Mouse (Mus musculus) hindbrain, embryonic 14.5 days (tissue): ENCODE data around the gene Ctdsp1. TPM values are rescaled to one million over a fixed set of nuclear protein-coding genes. Genes with fewer than 3 reads are reported as not detected.

Source experiments
- ATAC-seq: fragments of 200-750 bp; cut with Nextera tagmentation; 2 replicates; pipeline ENCODE4 v1.8.0; 2017; ENCODE audit warnings: moderate number of reproducible peaks, mild to moderate bottlenecking, moderate TSS enrichment, moderate library complexity; ENCODE audit not compliant: low FRiP score
- DNase-seq: peaks from one replicate; pipeline ENCODE4 v3.0.0-alpha.2; 2015; ENCODE audit warnings: low spot score
- H3K27ac ChIP-seq: fragments of 300-500 bp; sonication (generic); 2 replicates; pipeline ENCODE4 v1.5.1; 2014; ENCODE audit warnings: mild to moderate bottlenecking, moderate library complexity
- H3K27me3 ChIP-seq: fragments of 300-500 bp; sonication (generic); 2 replicates; pipeline ENCODE4 v1.6.1; 2014; ENCODE audit warnings: mild to moderate bottlenecking, low read length, mixed read lengths; ENCODE audit not compliant: control insufficient read depth, insufficient read depth
- H3K36me3 ChIP-seq: fragments of 300-500 bp; sonication (generic); replicated peaks from 2 replicates; pipeline ENCODE4 v1.6.1; 2014; ENCODE audit not compliant: control insufficient read depth, insufficient read depth
- H3K4me1 ChIP-seq: fragments of 300-500 bp; sonication (generic); replicated peaks from 2 replicates; pipeline ENCODE4 v1.6.1; 2014; ENCODE audit warnings: antibody characterized with exemption, low read length, mixed read lengths; ENCODE audit not compliant: control insufficient read depth, insufficient read depth
- H3K4me2 ChIP-seq: fragments of 300-500 bp; sonication (generic); replicated peaks from 2 replicates; pipeline ENCODE4 v1.6.1; 2014; ENCODE audit warnings: mild to moderate bottlenecking, moderate library complexity
- H3K4me3 ChIP-seq: fragments of 300-500 bp; sonication (generic); replicated peaks from 2 replicates; pipeline ENCODE4 v1.5.1; 2014; ENCODE audit warnings: mild to moderate bottlenecking, low read length
- H3K9ac ChIP-seq: fragments of 300-500 bp; sonication (generic); 2 replicates; pipeline ENCODE4 v1.6.1; 2014
- H3K9me3 ChIP-seq: fragments of 300-500 bp; sonication (generic); 2 replicates; pipeline ENCODE4 v1.6.1; 2016; ENCODE audit warnings: low read length; ENCODE audit not compliant: control insufficient read depth
- WGBS: fragments of 180-500 bp; shearing (Covaris S2); extraction: QIAGEN DNeasy Blood & Tissue Kit; methylation state at CpG from one replicate; pipeline ENCODE4 v1.1.7; 2014; 5-methylcytosine and 5-hydroxymethylcytosine counted together
- microRNA counts: library from miRNA; unstranded; fragments of <30 nt; microRNA quantifications from one replicate; lab custom pipeline; 2016
- microRNA-seq: library from miRNA; unstranded; fragments of <30 nt; microRNA quantifications from one replicate; pipeline ENCODE4, GENCODE M21; 2016
- polyA plus RNA-seq: library from polyadenylated mRNA; unstranded; fragments of >200 nt; fragmentation: Nextera tagmentation; extraction: Ambion mirVana; gene quantifications from 2 replicates; pipeline ENCODE4 v1.2.1, GENCODE M21; 2014

The Ctdsp1 gene
- polyA plus RNA-seq, 1 experiment from 2014 or later, result 20.8 TPM

DNA sequence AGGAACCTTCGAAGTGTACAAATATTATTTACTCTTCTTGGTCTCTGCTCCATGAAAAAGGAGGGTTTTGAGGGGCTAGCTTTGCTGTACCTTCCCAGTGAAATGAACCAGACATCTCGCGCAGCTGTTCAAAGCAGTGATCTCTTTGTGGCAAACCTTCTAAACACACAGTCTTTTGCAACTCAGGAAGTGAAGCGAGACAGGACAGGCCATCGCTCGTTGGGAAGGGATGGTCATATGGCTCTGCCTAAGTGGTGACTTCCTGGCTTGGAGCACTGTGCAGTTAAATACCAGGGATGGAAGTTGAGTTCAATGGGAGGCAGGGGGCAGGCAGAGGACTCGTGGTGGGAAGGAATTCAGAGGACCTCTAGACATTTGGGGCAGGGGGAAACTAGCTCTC, 34.5 kb downstream of the Ctdsp1 start:
- 79% methylated on average over 7 of the region's 7 CpGs for WGBS
- Histone ChIP-seq H3K9me3 (no peaks in the 10 kb centered on the region), H3K27ac (no peak overlapping the region), H3K4me1 (no peaks in the 10 kb centered on the region), H3K27me3 (no peaks in the 10 kb centered on the region), H3K36me3 (no peaks in the 10 kb centered on the region), H3K9ac (no peak overlapping the region), H3K4me3 (no peak overlapping the region), H3K4me2 (no peak overlapping the region)
- no peak for DNase-seq
- ATAC-seq, result no peak

DNA sequence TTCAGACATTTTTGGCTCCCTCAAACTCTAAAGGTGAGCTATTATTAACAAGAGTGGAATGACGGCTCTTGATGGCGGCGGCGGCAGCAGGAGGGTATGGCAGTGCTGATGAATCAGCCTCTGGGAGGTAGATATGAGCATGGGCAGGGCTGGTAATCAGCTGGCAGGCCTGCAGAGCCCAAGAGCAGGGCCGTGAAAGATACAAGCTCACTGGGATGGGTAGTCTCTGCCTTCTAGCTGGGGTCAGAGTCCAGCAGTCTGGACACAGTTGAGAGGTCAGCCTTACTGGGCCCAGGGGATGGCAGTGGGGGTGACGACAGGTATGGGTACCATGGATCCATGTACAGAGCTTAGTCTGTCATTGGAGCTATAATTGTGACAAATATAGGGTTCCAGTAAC, 41.9 kb downstream of the Ctdsp1 start:
- Histone ChIP-seq H3K27me3 (no peaks in the 10 kb centered on the region), H3K36me3 (peaks cover 14% of the 10 kb centered on the region), H3K27ac (no peak overlapping the region), H3K9me3 (no peaks in the 10 kb centered on the region), H3K4me2 (no peak overlapping the region), H3K4me3 (no peak overlapping the region), H3K4me1 (no peaks in the 10 kb centered on the region), H3K9ac (no peak overlapping the region)
- WGBS, result 91% methylated on average over 6 of the region's 6 CpGs
- ATAC-seq (no peak), DNase-seq (no peak)

DNA sequence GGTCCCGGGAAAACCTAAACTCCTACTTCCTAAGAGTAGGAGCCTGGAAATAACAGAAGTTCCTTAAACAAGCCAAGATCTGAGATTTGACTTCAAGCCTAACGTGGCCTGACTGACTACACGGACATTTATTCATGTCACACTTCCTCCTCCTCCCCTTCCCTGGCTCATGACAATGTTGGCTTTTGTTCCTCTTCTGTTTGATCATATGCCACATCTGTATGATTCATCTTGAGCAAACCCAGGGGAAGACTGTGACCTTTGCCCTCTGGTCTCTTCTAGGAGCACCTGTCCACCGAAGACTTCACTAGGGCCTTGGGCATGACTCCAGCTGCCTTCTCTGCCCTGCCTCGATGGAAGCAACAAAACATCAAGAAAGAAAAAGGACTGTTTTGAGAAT, 43.3 kb downstream of the Ctdsp1 start:
- no peak overlapping the region for H3K27ac ChIP-seq
- H3K4me2 ChIP-seq, result no peak overlapping the region
- 70% methylated on average over 5 of the region's 5 CpGs for WGBS
- no peak for ATAC-seq
- no peaks in the 10 kb centered on the region for H3K4me1 ChIP-seq
- no peak for DNase-seq
- peaks cover 28% of the 10 kb centered on the region for H3K36me3 ChIP-seq
- no peak overlapping the region for H3K9ac ChIP-seq
- no peaks in the 10 kb centered on the region for H3K27me3 ChIP-seq
- H3K4me3 ChIP-seq, result no peak overlapping the region
- no peaks in the 10 kb centered on the region for H3K9me3 ChIP-seq

DNA sequence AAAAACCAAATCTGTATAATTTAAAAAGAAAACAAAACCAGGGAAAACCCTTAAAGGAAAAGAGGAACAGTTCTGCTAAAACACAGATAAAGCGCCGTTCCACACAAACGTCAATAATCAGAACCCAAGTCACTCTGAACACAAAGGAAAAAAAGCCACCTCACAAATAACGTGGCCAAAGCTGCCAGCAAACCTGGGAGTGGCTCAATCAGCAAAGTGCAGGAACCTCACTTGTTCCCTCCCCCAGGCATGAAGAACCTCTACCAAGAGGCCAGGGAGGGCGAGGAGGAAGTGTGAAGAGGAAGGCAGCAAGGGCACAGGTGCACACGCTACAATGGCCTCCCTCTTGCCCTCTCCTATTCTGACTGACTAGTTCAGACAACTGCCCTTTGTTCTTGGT, 44.3 kb downstream of the Ctdsp1 start:
- Histone ChIP-seq H3K36me3 (peaks cover 38% of the 10 kb centered on the region), H3K27ac (no peak overlapping the region), H3K4me1 (no peaks in the 10 kb centered on the region), H3K4me2 (no peak overlapping the region), H3K4me3 (no peak overlapping the region), H3K9ac (no peak overlapping the region), H3K27me3 (no peaks in the 10 kb centered on the region), H3K9me3 (no peaks in the 10 kb centered on the region)
- DNase-seq (no peak), ATAC-seq (no peak)
- 93% methylated on average over 6 of the region's 6 CpGs for WGBS

DNA sequence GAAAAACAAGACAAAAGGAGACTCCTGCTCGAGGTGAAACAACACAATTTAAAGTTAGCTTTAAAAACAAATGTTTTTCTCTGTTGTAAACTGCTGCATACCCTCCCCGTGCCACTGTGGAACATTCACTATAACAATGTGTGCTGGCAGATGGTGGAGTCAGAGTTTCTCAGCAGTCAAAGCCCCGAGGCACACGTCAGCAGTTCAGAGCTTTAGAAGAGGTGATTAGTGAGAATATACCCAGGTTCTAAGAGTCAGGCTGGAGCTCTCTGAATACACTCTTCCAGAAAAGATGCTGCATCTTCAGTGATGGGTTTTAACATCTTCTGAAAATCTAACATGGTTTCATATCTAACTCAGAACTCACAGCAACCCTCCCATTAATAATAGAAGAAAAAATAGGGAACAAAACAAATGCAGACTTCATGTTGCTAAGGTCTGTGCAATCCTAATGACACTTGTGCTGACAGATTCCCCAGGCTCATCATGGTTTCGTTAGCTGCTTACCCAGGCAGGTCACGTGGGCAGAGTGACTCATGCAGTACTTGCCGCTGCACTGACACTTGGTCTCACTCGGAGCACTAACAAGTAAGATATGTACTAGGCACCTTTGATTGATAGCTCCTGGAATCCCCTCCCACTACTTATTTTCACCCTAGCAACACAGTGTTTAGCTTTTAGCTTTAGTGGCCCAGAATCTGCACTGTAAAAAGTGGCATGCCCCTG, 46.6 kb downstream of the Ctdsp1 start:
- Histone ChIP-seq H3K9me3 (no peaks in the 10 kb centered on the region), H3K27ac (peak overlapping the region; percentile 27; the same call in 1 of the 2 replicates), H3K36me3 (peaks cover 53% of the 10 kb centered on the region), H3K27me3 (no peaks in the 10 kb centered on the region), H3K4me2 (no peak overlapping the region), H3K9ac (no peak overlapping the region), H3K4me1 (no peaks in the 10 kb centered on the region), H3K4me3 (no peak overlapping the region)
- DNase-seq (no peak), ATAC-seq (peak; percentile 53; the same call in 1 of the 2 replicates)
- 72% methylated on average over 8 of the region's 8 CpGs for WGBS

DNA sequence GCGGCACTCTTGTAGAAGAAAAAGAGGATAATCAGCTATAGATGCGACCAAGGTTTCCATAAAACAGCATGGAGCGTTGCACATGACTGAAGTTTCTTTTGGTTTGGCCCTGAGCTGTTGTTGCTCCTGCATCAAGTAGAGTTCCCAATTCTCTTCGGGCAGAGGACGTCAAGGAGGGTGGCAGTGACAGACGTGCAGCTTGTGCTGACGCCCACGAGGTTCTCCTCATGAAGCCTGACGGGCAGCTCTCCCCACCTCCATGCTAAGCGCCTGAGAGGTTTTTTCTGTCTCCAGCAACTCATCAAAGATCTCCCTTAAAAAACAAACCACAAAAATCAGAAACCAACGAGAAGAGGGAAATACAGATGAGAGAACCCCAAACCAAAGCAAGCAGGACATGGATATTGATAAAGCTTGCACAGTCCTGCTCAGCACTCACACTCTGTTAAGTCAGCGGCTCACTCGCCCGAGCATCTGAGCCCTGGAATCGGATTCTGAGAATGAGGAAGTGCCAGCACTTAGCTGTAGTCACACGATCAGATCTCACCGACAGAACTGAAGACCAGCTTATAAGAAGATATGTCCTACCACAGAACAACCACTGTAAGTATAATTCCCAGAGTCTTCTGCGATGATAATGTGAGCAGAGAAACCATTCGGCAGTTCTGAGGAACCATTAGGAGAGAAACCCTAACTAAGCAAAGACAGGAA, 48.0 kb downstream of the Ctdsp1 start:
- Histone ChIP-seq H3K4me1 (no peaks in the 10 kb centered on the region), H3K27ac (no peak overlapping the region), H3K4me2 (no peak overlapping the region), H3K9me3 (no peaks in the 10 kb centered on the region), H3K4me3 (no peak overlapping the region), H3K36me3 (peaks cover 63% of the 10 kb centered on the region), H3K9ac (no peak overlapping the region), H3K27me3 (no peaks in the 10 kb centered on the region)
- WGBS, result 90% methylated on average over 19 of the region's 19 CpGs
- no peak for ATAC-seq
- no peak for DNase-seq

DNA sequence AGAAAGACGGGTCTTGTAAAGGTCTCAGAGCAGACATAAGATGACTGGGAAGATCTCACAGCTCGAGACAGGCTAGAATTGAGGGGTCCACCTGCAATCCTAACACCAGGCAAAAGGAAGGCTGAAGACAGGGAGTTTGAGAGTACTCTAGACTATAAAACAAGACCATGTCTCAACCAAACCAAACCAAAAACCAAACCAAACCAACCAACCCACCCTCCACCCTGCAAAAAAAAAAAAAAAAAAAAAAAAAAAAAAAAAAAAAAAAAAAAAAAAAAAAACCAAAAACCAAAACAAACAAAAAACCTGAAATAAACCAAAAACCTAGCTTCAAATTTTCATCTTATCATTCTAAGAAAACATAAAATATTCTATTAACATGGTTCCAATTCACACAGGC, 53.2 kb downstream of the Ctdsp1 start:
- no peak overlapping the region for H3K9ac ChIP-seq
- WGBS, result 90% methylated on average over 2 of the region's 2 CpGs
- no peaks in the 10 kb centered on the region for H3K4me1 ChIP-seq
- no peaks in the 10 kb centered on the region for H3K9me3 ChIP-seq
- ATAC-seq (no peak), DNase-seq (no peak)
- peaks cover 72% of the 10 kb centered on the region for H3K36me3 ChIP-seq
- no peak overlapping the region for H3K27ac ChIP-seq
- H3K4me3 ChIP-seq, result no peak overlapping the region
- H3K27me3 ChIP-seq, result no peaks in the 10 kb centered on the region
- H3K4me2 ChIP-seq, result no peak overlapping the region

MicroRNAs within 50 kb of the gene (microRNA counts, 519-probe panel; counts per million panel counts)
- microRNA mmu-miR-26b (lab: Ali Mortazavi, UCI), result 4,404 counts per million, percentile 39 among the panel's probes with 10 or more counts

Small RNA genes lying within 50 kb of the gene (microRNA-seq; reads per million reads assigned to microRNA genes)
- 11,570 reads per million, percentile 97 among the genes with 10 or more reads in this experiment for gene Mir26b

Other genes starting within 250 kb of the Ctdsp1 start
- 0.11 TPM in 1 of 2 replicates, not detected in the other for gene Cxcr2, start 237.5 kb upstream of the Ctdsp1 start, polyA plus RNA-seq
- not detected in 2 replicates for gene Cxcr1, start 196.9 kb upstream of the Ctdsp1 start, polyA plus RNA-seq
- 324 and 329 TPM in 2 replicates for gene Arpc2, start 155.4 kb upstream of the Ctdsp1 start, polyA plus RNA-seq
- gene Gpbar1, start 113.0 kb upstream of the Ctdsp1 start, polyA plus RNA-seq, result 0.19 TPM in 1 of 2 replicates, not detected in the other
- 188 and 201 TPM in 2 replicates for gene Aamp, start 106.8 kb upstream of the Ctdsp1 start, polyA plus RNA-seq
- gene Pnkd, start 106.6 kb upstream of the Ctdsp1 start, polyA plus RNA-seq, result 146 and 149 TPM in 2 replicates
- gene Tmbim1, start 85.9 kb upstream of the Ctdsp1 start, polyA plus RNA-seq, result 8.0 TPM in 2 replicates
- 1.2 and 1.7 TPM in 2 replicates for gene Catip, start 29.4 kb upstream of the Ctdsp1 start, polyA plus RNA-seq
- gene Slc11a1, start 16.3 kb upstream of the Ctdsp1 start, polyA plus RNA-seq, result 2.7 and 2.9 TPM in 2 replicates
- gene Vil1, start 17.9 kb downstream of the Ctdsp1 start, polyA plus RNA-seq, result 0.16 and 0.34 TPM in 2 replicates
- gene Cnot9, start 114.5 kb downstream of the Ctdsp1 start, polyA plus RNA-seq, result 48.3 and 51.4 TPM in 2 replicates
- gene Plcd4, start 151.4 kb downstream of the Ctdsp1 start, polyA plus RNA-seq, result 4.9 and 5.6 TPM in 2 replicates
- gene Usp37, start 152.8 kb downstream of the Ctdsp1 start, polyA plus RNA-seq, result 26.5 and 26.8 TPM in 2 replicates
- gene Zfp142, start 196.7 kb downstream of the Ctdsp1 start, polyA plus RNA-seq, result 8.4 and 10.2 TPM in 2 replicates
- 23.1 and 23.3 TPM in 2 replicates for gene Bcs1l, start 196.8 kb downstream of the Ctdsp1 start, polyA plus RNA-seq
- gene Rnf25, start 209.9 kb downstream of the Ctdsp1 start, polyA plus RNA-seq, result 10.4 and 11.7 TPM in 2 replicates
- 18.3 and 18.8 TPM in 2 replicates for gene Stk36, start 209.9 kb downstream of the Ctdsp1 start, polyA plus RNA-seq